Mouse (Mus musculus) heart, embryonic 11.5 days (tissue): ENCODE data around the gene Gm10184. TPM values are rescaled to one million over a fixed set of nuclear protein-coding genes. Genes with fewer than 3 reads are reported as not detected.
"Not testable (repeated sequence)": the region's sequence is repeated elsewhere in the genome, so short reads cannot be mapped to it uniquely, and the experiment has no call there.

Experiments
- ATAC-seq: fragments of 200-750 bp; cut with Nextera tagmentation; replicated peaks from 2 replicates; pipeline ENCODE4 v1.8.0; 2017; ENCODE audit warnings: moderate library complexity; ENCODE audit not compliant: insufficient number of reproducible peaks, low FRiP score, low TSS enrichment
- H3K27ac ChIP-seq: fragments of 300-500 bp; sonication (generic); 2 replicates; pipeline ENCODE4 v1.5.1; 2014; ENCODE audit warnings: mild to moderate bottlenecking, low read depth, low read length
- H3K27me3 ChIP-seq: fragments of 300-500 bp; sonication (generic); 2 replicates; pipeline ENCODE4 v1.6.1; 2014; ENCODE audit warnings: mild to moderate bottlenecking, low read length, mixed read lengths; ENCODE audit not compliant: control insufficient read depth, insufficient read depth
- H3K36me3 ChIP-seq: fragments of 300-500 bp; sonication (generic); 2 replicates; pipeline ENCODE4 v1.6.1; 2014; ENCODE audit warnings: mild to moderate bottlenecking, low read length, moderate library complexity, mixed read lengths; ENCODE audit not compliant: control insufficient read depth, insufficient read depth
- H3K4me1 ChIP-seq: fragments of 300-500 bp; sonication (generic); 2 replicates; pipeline ENCODE4 v1.6.1; 2014; ENCODE audit warnings: low read length; ENCODE audit not compliant: control insufficient read depth, insufficient read depth
- H3K4me2 ChIP-seq: fragments of 300-500 bp; sonication (generic); 2 replicates; pipeline ENCODE4 v1.6.1; 2014; ENCODE audit warnings: mild to moderate bottlenecking, moderate library complexity
- H3K4me3 ChIP-seq: fragments of 300-500 bp; sonication (generic); 2 replicates; pipeline ENCODE4 v1.5.1; 2014; ENCODE audit warnings: low read depth, low read length
- H3K9ac ChIP-seq: fragments of 300-500 bp; sonication (generic); 2 replicates; pipeline ENCODE4 v1.6.1; 2014; ENCODE audit warnings: mild to moderate bottlenecking, low read depth, low read length, moderate library complexity
- H3K9me3 ChIP-seq: fragments of 300-500 bp; sonication (generic); replicated peaks from 2 replicates; pipeline ENCODE4 v1.6.1; 2016; ENCODE audit warnings: low read length; ENCODE audit not compliant: control insufficient read depth
- WGBS: fragments of 180-500 bp; shearing (Covaris S2); extraction: QIAGEN DNeasy Blood & Tissue Kit; methylation state at CpG from one replicate; pipeline ENCODE4 v1.1.7; 2014; ENCODE audit not compliant: insufficient replicate concordance; 5-methylcytosine and 5-hydroxymethylcytosine counted together
- polyA plus RNA-seq: library from polyadenylated mRNA; unstranded; fragments of >200 nt; fragmentation: Nextera tagmentation; extraction: Ambion mirVana; gene quantifications from 2 replicates; pipeline ENCODE4 v1.2.1, GENCODE M21; 2014

Gene Gm10184
- 47.2 and 47.4 TPM in 2 replicates for polyA plus RNA-seq

- 87% methylated on average over 6 of the region's 6 CpGs for WGBS
- H3K36me3 ChIP-seq: no peaks in the 10 kb centered on the region
- H3K9me3 ChIP-seq: no peaks in the 10 kb centered on the region
- H3K9ac ChIP-seq: no peak within 1 kb of the TSS
- no peak within 1 kb of the TSS for H3K4me2 ChIP-seq
- H3K27ac ChIP-seq: no peak within 1 kb of the TSS
- H3K27me3 ChIP-seq: no peaks in the 10 kb centered on the region
- ATAC-seq: no peak
- no peaks in the 10 kb centered on the region for H3K4me1 ChIP-seq
- no peak within 1 kb of the TSS for H3K4me3 ChIP-seq
These were observed at the start of gene Gm10184 for GRCm38 (mm10) chr17:89910349-89910748. TSS of gene Gm10184 (minus strand) at chr17:89910449.

- no peak for ATAC-seq
- H3K4me2 ChIP-seq: no peak overlapping the region
- H3K27ac ChIP-seq: no peak overlapping the region
- no peaks in the 10 kb centered on the region for H3K36me3 ChIP-seq
- H3K4me3 ChIP-seq: no peak overlapping the region
- H3K9ac ChIP-seq: no peak overlapping the region
- no peaks in the 10 kb centered on the region for H3K27me3 ChIP-seq
- WGBS: 76% methylated on average over 2 of the region's 2 CpGs
- H3K4me1 ChIP-seq: no peaks in the 10 kb centered on the region
- no peaks in the 10 kb centered on the region for H3K9me3 ChIP-seq
These were observed 23.7 kb upstream of the Gm10184 start for GRCm38 (mm10) chr17:89933950-89934349.

- no peak for ATAC-seq
- Histone ChIP-seq H3K27me3 (no peaks in the 10 kb centered on the region), H3K9ac (no peak overlapping the region), H3K9me3 (no peaks in the 10 kb centered on the region), H3K4me2 (no peak overlapping the region), H3K36me3 (no peaks in the 10 kb centered on the region), H3K4me3 (no peak overlapping the region), H3K27ac (no peak overlapping the region), H3K4me1 (no peaks in the 10 kb centered on the region)
These were observed 2.6 kb downstream of the Gm10184 start for GRCm38 (mm10) chr17:89907686-89908085.

GRCm38 (mm10) chr17:89904701-89905100, 5.5 kb downstream of the Gm10184 start:
- WGBS: 73% methylated on average over 5 of the region's 5 CpGs
- not testable (repeated sequence) for H3K36me3 ChIP-seq, H3K4me3 ChIP-seq, ATAC-seq, H3K4me1 ChIP-seq, H3K27me3 ChIP-seq, H3K9me3 ChIP-seq, H3K27ac ChIP-seq, H3K4me2 ChIP-seq, H3K9ac ChIP-seq

GRCm38 (mm10) chr17:89902767-89903166, 7.5 kb downstream of the Gm10184 start:
- no peaks in the 10 kb centered on the region for H3K27me3 ChIP-seq
- H3K27ac ChIP-seq: no peak overlapping the region
- H3K36me3 ChIP-seq: no peaks in the 10 kb centered on the region
- H3K4me3 ChIP-seq: no peak overlapping the region
- WGBS: 85% methylated on average over 1 of the region's 1 CpGs
- H3K9ac ChIP-seq: no peak overlapping the region
- ATAC-seq: no peak
- no peak overlapping the region for H3K4me2 ChIP-seq
- no peaks in the 10 kb centered on the region for H3K4me1 ChIP-seq
- H3K9me3 ChIP-seq: no peaks in the 10 kb centered on the region

GRCm38 (mm10) chr17:89900610-89901009, 9.6 kb downstream of the Gm10184 start:
- H3K9me3 ChIP-seq: no peaks in the 10 kb centered on the region
- no peaks in the 10 kb centered on the region for H3K4me1 ChIP-seq
- ATAC-seq: no peak
- 55% methylated on average over 7 of the region's 7 CpGs for WGBS
- H3K9ac ChIP-seq: no peak overlapping the region
- H3K36me3 ChIP-seq: no peaks in the 10 kb centered on the region
- H3K4me3 ChIP-seq: no peak overlapping the region
- H3K27ac ChIP-seq: no peak overlapping the region
- H3K4me2 ChIP-seq: no peak overlapping the region
- no peaks in the 10 kb centered on the region for H3K27me3 ChIP-seq

GRCm38 (mm10) chr17:89899813-89900212, 10.4 kb downstream of the Gm10184 start:
- Histone ChIP-seq H3K4me1 (no peaks in the 10 kb centered on the region), H3K4me3 (no peak overlapping the region), H3K27ac (no peak overlapping the region), H3K27me3 (no peaks in the 10 kb centered on the region), H3K9me3 (no peaks in the 10 kb centered on the region), H3K36me3 (no peaks in the 10 kb centered on the region), H3K9ac (no peak overlapping the region), H3K4me2 (no peak overlapping the region)
- WGBS: 64% methylated on average over 3 of the region's 3 CpGs
- no peak for ATAC-seq

- H3K9me3 ChIP-seq: no peaks in the 10 kb centered on the region
- no peaks in the 10 kb centered on the region for H3K27me3 ChIP-seq
- H3K4me1 ChIP-seq: no peaks in the 10 kb centered on the region
- H3K4me3 ChIP-seq: no peak overlapping the region
- no peak overlapping the region for H3K27ac ChIP-seq
- no peak overlapping the region for H3K4me2 ChIP-seq
- ATAC-seq: no peak
- no peaks in the 10 kb centered on the region for H3K36me3 ChIP-seq
- H3K9ac ChIP-seq: no peak overlapping the region
- WGBS: 79% methylated on average over 3 of the region's 3 CpGs
These were observed 45.3 kb downstream of the Gm10184 start for GRCm38 (mm10) chr17:89864996-89865395.
